Mouse (Mus musculus) heart, adult 18-20 months (tissue): ENCODE results near the gene Zfp992. TPM values are rescaled to one million over a fixed set of nuclear protein-coding genes. Genes with fewer than 3 reads are reported as not detected.

Source experiments
- total RNA-seq, 2 experiments: library from RNA; stranded (reverse); gene quantifications; 2 replicates each; pipeline ENCODE4 v1.2.3; 2021

Zfp992 gene
- total RNA-seq, 2 experiments from 2014 or later, result 1.9 to 2.0 TPM

Other genes starting within 250 kb of the Zfp992 start
- gene Zfp981, start 53.0 kb downstream of the Zfp992 start, total RNA-seq, result 1 to 10 TPM in 1 of 2 experiments, under 1 TPM in 1; 0.67 to 1.3 TPM
- gene Zfp993, start 161.9 kb downstream of the Zfp992 start, total RNA-seq, result 10 to 100 TPM; 10.1 to 16.3 TPM